9 mouse cellular contexts compared by ENCODE assay signal in genomic region chrX:95253517-95253916, GRCm38 (mm10). TPM values are rescaled to one million over a fixed set of nuclear protein-coding genes. Genes with fewer than 3 reads are reported as not detected.
DNase-seq lines count a peak whose midpoint lies in the region; ATAC-seq and TF ChIP-seq lines count a peak whose summit lies in the region.
"Had no signal": no experiment of that assay in that cellular context is flagged by ENCODE, and none has a peak within 500 bp of the region (broad histone marks: within the 10 kb centered on the region; RNA-seq: fewer than 3 reads in every experiment).

No protein-coding gene starts in this region.

- no peaks in the 10 kb centered on the region for H3K36me3 ChIP-seq in kidney, embryonic 16.5 days (ENCODE audit: insufficient read depth, low read length)
- no peaks in the 10 kb centered on the region for H3K36me3 ChIP-seq in E14TG2a.4 (ENCODE audit: insufficient read depth, low read length)
- H3K36me3 ChIP-seq in liver, embryonic 13.5 days = no peaks in the 10 kb centered on the region
- no peaks in the 10 kb centered on the region for H3K36me3 ChIP-seq in midbrain, embryonic 16.5 days (ENCODE audit: control insufficient read depth, insufficient read depth, low read length)
- H3K36me3 ChIP-seq: neural tube, embryonic 12.5 days had no signal

- no peak overlapping the region for H3K4me3 ChIP-seq in kidney, embryonic 16.5 days (ENCODE audit: low read length)
- no peak overlapping the region for H3K4me3 ChIP-seq in E14TG2a.4 (replicated peaks; ENCODE audit: low read length)
- no peak overlapping the region for H3K4me3 ChIP-seq in liver, embryonic 13.5 days (replicated peaks)
- no peak overlapping the region for H3K4me3 ChIP-seq in midbrain, embryonic 16.5 days (ENCODE audit: low read depth, low read length)
- H3K4me3 ChIP-seq: neural tube, embryonic 12.5 days had no signal

- no peak overlapping the region for H3K9ac ChIP-seq in kidney, embryonic 16.5 days (replicated peaks; ENCODE audit: low read length)
- no peak overlapping the region for H3K9ac ChIP-seq in liver, embryonic 13.5 days
- no peak overlapping the region for H3K9ac ChIP-seq in midbrain, embryonic 16.5 days (ENCODE audit: low read depth, low read length)
- H3K9ac ChIP-seq: neural tube, embryonic 12.5 days had no signal

- no peaks in the 10 kb centered on the region for H3K9me3 ChIP-seq in kidney, embryonic 16.5 days (ENCODE audit: low read length)
- no peaks in the 10 kb centered on the region for H3K9me3 ChIP-seq in E14TG2a.4 (ENCODE audit: low read length)
- H3K9me3 ChIP-seq in liver, embryonic 13.5 days (replicated peaks) = no peaks in the 10 kb centered on the region
- no peaks in the 10 kb centered on the region for H3K9me3 ChIP-seq in midbrain, embryonic 16.5 days (replicated peaks; ENCODE audit: control insufficient read depth, low read length, poor library complexity, severe bottlenecking)
- H3K9me3 ChIP-seq: neural tube, embryonic 12.5 days had no signal

- WGBS in kidney, embryonic 16.5 days = 35% methylated on average over 13 of the region's 13 CpGs
- 28% methylated on average over 13 of the region's 13 CpGs for WGBS in liver, embryonic 13.5 days (ENCODE audit: insufficient replicate concordance)
- 36% methylated on average over 13 of the region's 13 CpGs for WGBS in midbrain, embryonic 16.5 days

- TF ChIP-seq CTCF in E14TG2a.4 (conservative IDR thresholded peaks at IDR 0.05; ENCODE audit: low read length) = peak; percentile 58
- TF ChIP-seq CTCF in Patski (IDR thresholded peaks at IDR 0.05) = peak; percentile 70

- peak; percentile 6 for DNase-seq in kidney, adult 11 months
- DNase-seq in Patski (ENCODE audit: low read depth, low spot score) = no peak
- peak; percentile 8 for DNase-seq in embryo, embryonic 9.5 days (ENCODE audit: extremely low spot score)
- DNase-seq in liver, embryonic 13.5 days = peak; percentile 5
- DNase-seq in thymus, postnatal 0 days (ENCODE audit: low spot score) = peak; percentile 29

- no peaks in the 10 kb centered on the region; the same call in 1 of the 2 replicates for H3K27me3 ChIP-seq in kidney, embryonic 16.5 days (ENCODE audit: insufficient read depth, low read length)
- H3K27me3 ChIP-seq in E14TG2a.4 (ENCODE audit: insufficient read depth, low read length) (no peaks in the 10 kb centered on the region), Patski (peaks cover 66% of the 10 kb centered on the region)
- H3K27me3 ChIP-seq in liver, embryonic 13.5 days = no peaks in the 10 kb centered on the region
- no peaks in the 10 kb centered on the region for H3K27me3 ChIP-seq in midbrain, embryonic 16.5 days (ENCODE audit: control insufficient read depth, insufficient read depth, low read depth, low read length)
- H3K27me3 ChIP-seq: neural tube, embryonic 12.5 days had no signal

- H3K4me2 ChIP-seq in kidney, embryonic 16.5 days (replicated peaks; ENCODE audit: low read depth, low read length) = no peak overlapping the region
- H3K4me2 ChIP-seq in liver, embryonic 13.5 days = no peak overlapping the region
- no peak overlapping the region for H3K4me2 ChIP-seq in midbrain, embryonic 16.5 days (ENCODE audit: low read length)
- H3K4me2 ChIP-seq: neural tube, embryonic 12.5 days had no signal

- no peak overlapping the region for H3K27ac ChIP-seq in kidney, embryonic 16.5 days (ENCODE audit: low read length)
- H3K27ac ChIP-seq in liver, embryonic 13.5 days = no peak overlapping the region
- H3K27ac ChIP-seq in midbrain, embryonic 16.5 days (ENCODE audit: low read length) = no peak overlapping the region
- H3K27ac ChIP-seq: neural tube, embryonic 12.5 days had no signal

- CTCF ChIA-PET in Patski (lab: Charles Lee) = interaction anchor here (0.8 to 1.5 kb wide), 3 partner anchors 8 to 11 kb away, joined by 3 to 4 read pairs (median 3); no protein-coding TSS in a partner anchor

- POLR2A ChIA-PET in Patski (lab: Charles Lee) = interaction anchor here (0.7 kb wide), 1 partner anchor 404 kb away, joined by 3 read pairs; no protein-coding TSS in a partner anchor

- H3K4me1 ChIP-seq in kidney, embryonic 16.5 days (ENCODE audit: insufficient read depth, low read length) = no peaks in the 10 kb centered on the region
- no peaks in the 10 kb centered on the region for H3K4me1 ChIP-seq in E14TG2a.4 (replicated peaks; ENCODE audit: low read depth, low read length)
- no peaks in the 10 kb centered on the region for H3K4me1 ChIP-seq in liver, embryonic 13.5 days (replicated peaks)
- no peaks in the 10 kb centered on the region for H3K4me1 ChIP-seq in midbrain, embryonic 16.5 days (ENCODE audit: control insufficient read depth, insufficient read depth, low read length)
- H3K4me1 ChIP-seq: neural tube, embryonic 12.5 days had no signal

- in situ Hi-C loops in Patski (cut with MboI; ENCODE audit: low pct_unique_long_range_greater_than_20kb) = no loop called here

- no peak for ATAC-seq in kidney, embryonic 16.5 days (ENCODE audit: low FRiP score, low TSS enrichment)
- ATAC-seq in Patski = no peak
- ATAC-seq in liver, embryonic 13.5 days (ENCODE audit: low read depth) = no peak
- ATAC-seq in midbrain, embryonic 16.5 days = no peak

RNA-seq across cellular contexts. Expression of gene Arhgef9, which starts 56.9 kb away (rescaled TPM):
- 15.1 and 15.8 TPM in 2 replicates for polyA plus RNA-seq in kidney, embryonic 16.5 days (2015; fragmentation: Nextera tagmentation; extraction: Ambion mirVana)
- polyA plus RNA-seq in Patski (2021) = 4.7 TPM
- 1.1 and 1.5 TPM in 2 replicates for polyA plus RNA-seq in liver, embryonic 13.5 days (2015; fragmentation: Nextera tagmentation; extraction: Ambion mirVana)
- 2.2 and 2.3 TPM in 2 replicates for polyA plus RNA-seq in thymus, postnatal 0 days (2015; fragmentation: Nextera tagmentation; extraction: Ambion mirVana)
- polyA plus RNA-seq in midbrain, embryonic 16.5 days (2015; fragmentation: Nextera tagmentation; extraction: Ambion mirVana) = 46.9 and 48.4 TPM in 2 replicates
